9 mouse cellular contexts compared by ENCODE assay signal in the genomic region with DNA sequence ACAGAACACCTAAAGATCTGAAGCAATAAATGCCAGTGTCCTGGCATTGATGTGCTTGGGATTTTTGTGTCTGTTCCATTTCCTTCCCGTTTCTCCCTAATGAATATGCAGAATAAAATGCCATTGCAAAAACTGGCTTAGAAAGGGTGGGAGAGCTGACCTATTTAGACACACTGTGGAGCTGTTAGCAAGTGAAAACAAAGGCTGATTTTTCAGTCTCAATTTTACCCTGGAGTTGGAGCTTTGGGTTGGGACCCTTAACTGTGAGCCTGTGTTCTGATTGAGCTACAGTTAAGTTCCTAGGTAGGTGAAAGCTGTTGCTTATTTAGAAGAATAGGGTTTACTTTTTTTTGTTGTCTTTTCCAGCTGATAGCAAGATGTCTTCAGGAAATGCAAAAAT. TPM values are rescaled to one million over a fixed set of nuclear protein-coding genes. Genes with fewer than 3 reads are reported as not detected.
DNase-seq lines count a peak whose midpoint lies in the region; ATAC-seq and TF ChIP-seq lines count a peak whose summit lies in the region.
"Had no signal": no experiment of that assay in that cellular context is flagged by ENCODE, and none has a peak within 500 bp of the region (broad histone marks: within the 10 kb centered on the region; RNA-seq: fewer than 3 reads in every experiment).

No protein-coding gene starts in this region.

- no peak for TF ChIP-seq CTCF in kidney, adult 2 months (conservative IDR thresholded peaks at IDR 0.05; ENCODE audit: insufficient read depth, insufficient read length, low read depth, low read length)

- H3K27ac ChIP-seq in kidney, adult 2 months (ENCODE audit: insufficient read depth, low read depth, low read length): peak overlapping the region; percentile 44; the same call in 1 of the 2 replicates
- 0 out of 2 replicates have a peak overlapping the region, but pooled peaks have one; percentile 5 for H3K27ac ChIP-seq in brown adipose tissue, adult 24 weeks (replicated peaks; ENCODE audit: low read depth, low read length)
- no peak overlapping the region for H3K27ac ChIP-seq in hindbrain, embryonic 16.5 days (ENCODE audit: low read depth, low read length)
- no peak overlapping the region for H3K27ac ChIP-seq in midbrain, embryonic 15.5 days

- no peak for DNase-seq in kidney, adult 2 months
- DNase-seq in kidney, postnatal 14 days: no peak
- DNase-seq in gastrocnemius, postnatal 25 days: no peak
- no peak for DNase-seq in cerebellum, postnatal 10 days
- no peak for DNase-seq in adrenal gland, postnatal 4 days (ENCODE audit: low spot score in 2 of 2)
- DNase-seq: lung, postnatal 36 days had no signal

- no peaks in the 10 kb centered on the region for H3K9me3 ChIP-seq in hindbrain, embryonic 16.5 days (ENCODE audit: control insufficient read depth, low read length)
- no peaks in the 10 kb centered on the region for H3K9me3 ChIP-seq in midbrain, embryonic 15.5 days

- no peak overlapping the region for H3K9ac ChIP-seq in hindbrain, embryonic 16.5 days (ENCODE audit: low read depth, low read length)
- no peak overlapping the region for H3K9ac ChIP-seq in midbrain, embryonic 15.5 days

- no peaks in the 10 kb centered on the region for H3K27me3 ChIP-seq in kidney, adult 2 months (replicated peaks; ENCODE audit: control insufficient read depth, insufficient read depth, low read length)
- H3K27me3 ChIP-seq in hindbrain, embryonic 16.5 days (replicated peaks; ENCODE audit: control insufficient read depth, insufficient read depth, low read length): no peaks in the 10 kb centered on the region
- no peaks in the 10 kb centered on the region for H3K27me3 ChIP-seq in midbrain, embryonic 15.5 days (replicated peaks)

- H3K36me3 ChIP-seq in kidney, adult 2 months (ENCODE audit: control insufficient read depth, insufficient read depth, low read length): peaks cover 20% of the 10 kb centered on the region
- peaks cover 4% of the 10 kb centered on the region; the same call in 1 of the 2 replicates for H3K36me3 ChIP-seq in hindbrain, embryonic 16.5 days (ENCODE audit: control insufficient read depth, insufficient read depth, low read length)
- H3K36me3 ChIP-seq in midbrain, embryonic 15.5 days (replicated peaks): peaks cover 2% of the 10 kb centered on the region; the same call in 1 of the 2 replicates

- no peak for ATAC-seq in hindbrain, embryonic 16.5 days
- ATAC-seq in midbrain, embryonic 15.5 days (replicated peaks): no peak

- H3K4me1 ChIP-seq in kidney, adult 2 months (ENCODE audit: control insufficient read depth, insufficient read depth, low read length): peaks cover 26% of the 10 kb centered on the region
- peaks cover 5% of the 10 kb centered on the region for H3K4me1 ChIP-seq in brown adipose tissue, adult 24 weeks (ENCODE audit: control insufficient read depth, insufficient read depth, insufficient read length, low read length)
- peaks cover 11% of the 10 kb centered on the region for H3K4me1 ChIP-seq in hindbrain, embryonic 16.5 days (ENCODE audit: control insufficient read depth, insufficient read depth, low read depth, low read length)
- H3K4me1 ChIP-seq in midbrain, embryonic 15.5 days: peaks cover 21% of the 10 kb centered on the region

- H3K4me3 ChIP-seq in kidney, adult 2 months (ENCODE audit: insufficient read depth, low read depth, low read length): 0 out of 2 replicates have a peak overlapping the region, but pooled peaks have one; percentile 70
- peak overlapping the region; percentile 93 for H3K4me3 ChIP-seq in brown adipose tissue, adult 24 weeks (ENCODE audit: insufficient read depth, low read depth, low read length)
- peak overlapping the region; percentile 3; the same call in 1 of the 2 replicates for H3K4me3 ChIP-seq in hindbrain, embryonic 16.5 days (ENCODE audit: low read length)
- H3K4me3 ChIP-seq in midbrain, embryonic 15.5 days: peak overlapping the region; percentile 91; the same call in 1 of the 2 replicates

- peak overlapping the region; percentile 83 for H3K4me2 ChIP-seq in hindbrain, embryonic 16.5 days (ENCODE audit: low read length)
- H3K4me2 ChIP-seq in midbrain, embryonic 15.5 days: peak overlapping the region; percentile 84

- TF ChIP-seq POLR2A in kidney, adult 2 months (IDR thresholded peaks at IDR 0.05; ENCODE audit: low read depth, low read length): no peak

- WGBS in kidney, adult 2 months: 2% methylated on average over 1 of the region's 1 CpGs
- WGBS in hindbrain, embryonic 16.5 days: 18% methylated on average over 1 of the region's 1 CpGs
- WGBS in midbrain, embryonic 15.5 days: 19% methylated on average over 1 of the region's 1 CpGs

RNA-seq across cellular contexts. Expression of gene Prdx1, which starts 1.7 kb away (rescaled TPM):
- polyA plus RNA-seq in kidney, adult 2 months (2012; rRNA removed): 282 and 478 TPM in 2 replicates
- polyA plus RNA-seq in brown adipose tissue, adult 24 weeks (2012; ENCODE audit: insufficient read depth, insufficient read length, missing spikeins): 971 and 1,048 TPM in 2 replicates
- 466 and 468 TPM in 2 replicates for polyA plus RNA-seq in hindbrain, embryonic 16.5 days (2015; fragmentation: Nextera tagmentation; extraction: Ambion mirVana)
- polyA plus RNA-seq in midbrain, embryonic 15.5 days (2015; fragmentation: Nextera tagmentation; extraction: Ambion mirVana): 370 and 378 TPM in 2 replicates
- total RNA-seq in gastrocnemius, postnatal 25 days (2021): 100 to 1,000 TPM; 229 to 254 TPM
- total RNA-seq in adrenal gland, postnatal 4 days (2021): 100 to 1,000 TPM; 471 to 527 TPM

RNA-seq across cellular contexts. Expression of gene Mmachc, which starts 21.2 kb away (rescaled TPM):
- polyA plus RNA-seq in kidney, adult 2 months (2012; rRNA removed): 28.8 and 30.3 TPM in 2 replicates
- polyA plus RNA-seq in brown adipose tissue, adult 24 weeks (2012; ENCODE audit: insufficient read depth, insufficient read length, missing spikeins): 49.4 and 64.1 TPM in 2 replicates
- 22.6 and 24.5 TPM in 2 replicates for polyA plus RNA-seq in hindbrain, embryonic 16.5 days (2015; fragmentation: Nextera tagmentation; extraction: Ambion mirVana)
- polyA plus RNA-seq in midbrain, embryonic 15.5 days (2015; fragmentation: Nextera tagmentation; extraction: Ambion mirVana): 22.2 and 22.6 TPM in 2 replicates
- total RNA-seq in gastrocnemius, postnatal 25 days (2021): 10 to 100 TPM; 29.1 to 33.9 TPM
- 10 to 100 TPM; 26.7 to 27.1 TPM for total RNA-seq in adrenal gland, postnatal 4 days (2021)

RNA-seq across cellular contexts. Expression of gene Ccdc163, which starts 21.3 kb away (rescaled TPM):
- 29.2 and 34.5 TPM in 2 replicates for polyA plus RNA-seq in kidney, adult 2 months (2012; rRNA removed)
- polyA plus RNA-seq in brown adipose tissue, adult 24 weeks (2012; ENCODE audit: insufficient read depth, insufficient read length, missing spikeins): 12.1 and 12.3 TPM in 2 replicates
- polyA plus RNA-seq in hindbrain, embryonic 16.5 days (2015; fragmentation: Nextera tagmentation; extraction: Ambion mirVana): 8.0 and 11.2 TPM in 2 replicates
- 11.3 and 11.5 TPM in 2 replicates for polyA plus RNA-seq in midbrain, embryonic 15.5 days (2015; fragmentation: Nextera tagmentation; extraction: Ambion mirVana)
- total RNA-seq in gastrocnemius, postnatal 25 days (2021): 1 to 10 TPM; 2.6 to 3.5 TPM
- total RNA-seq in adrenal gland, postnatal 4 days (2021): 10 to 100 TPM; 22.3 to 22.6 TPM

RNA-seq across cellular contexts. Expression of gene Tesk2, which starts 33.7 kb away (rescaled TPM):
- polyA plus RNA-seq in kidney, adult 2 months (2012; rRNA removed): 10.7 and 11.7 TPM in 2 replicates
- polyA plus RNA-seq in brown adipose tissue, adult 24 weeks (2012; ENCODE audit: insufficient read depth, insufficient read length, missing spikeins): 1.7 and 6.7 TPM in 2 replicates
- 3.0 and 3.1 TPM in 2 replicates for polyA plus RNA-seq in hindbrain, embryonic 16.5 days (2015; fragmentation: Nextera tagmentation; extraction: Ambion mirVana)
- polyA plus RNA-seq in midbrain, embryonic 15.5 days (2015; fragmentation: Nextera tagmentation; extraction: Ambion mirVana): 2.6 and 2.9 TPM in 2 replicates
- 1 to 10 TPM; 1.3 to 1.5 TPM for total RNA-seq in gastrocnemius, postnatal 25 days (2021)
- 1 to 10 TPM; 7.0 to 7.4 TPM for total RNA-seq in adrenal gland, postnatal 4 days (2021)

RNA-seq across cellular contexts. Expression of gene Akr1a1, which starts 35.6 kb away (rescaled TPM):
- 2,926 and 3,067 TPM in 2 replicates for polyA plus RNA-seq in kidney, adult 2 months (2012; rRNA removed)
- polyA plus RNA-seq in brown adipose tissue, adult 24 weeks (2012; ENCODE audit: insufficient read depth, insufficient read length, missing spikeins): 444 and 532 TPM in 2 replicates
- 763 and 799 TPM in 2 replicates for polyA plus RNA-seq in hindbrain, embryonic 16.5 days (2015; fragmentation: Nextera tagmentation; extraction: Ambion mirVana)
- 675 and 714 TPM in 2 replicates for polyA plus RNA-seq in midbrain, embryonic 15.5 days (2015; fragmentation: Nextera tagmentation; extraction: Ambion mirVana)
- 100 to 1,000 TPM; 175 to 184 TPM for total RNA-seq in gastrocnemius, postnatal 25 days (2021)
- 100 to 1,000 TPM; 756 to 759 TPM for total RNA-seq in adrenal gland, postnatal 4 days (2021)

Comparison
In these comparisons a context has a peak if more than half of its experiments do, and no peak if none do; other contexts are left out.
1. H3K27ac ChIP-seq: peak in kidney, adult 2 months (single experiment) and brown adipose tissue, adult 24 weeks (single experiment); none in hindbrain, embryonic 16.5 days (single experiment) and midbrain, embryonic 15.5 days (single experiment).
2. H3K4me3 ChIP-seq: peak in every context shown above with its lines; median percentile 93 in brown adipose tissue, adult 24 weeks; 91 in midbrain, embryonic 15.5 days; 70 in kidney, adult 2 months; 3 in hindbrain, embryonic 16.5 days.